Mouse (Mus musculus) megakaryocyte, embryonic 14.5 days (primary cell): ENCODE measurements around the gene Dennd2a. TPM values are rescaled to one million over a fixed set of nuclear protein-coding genes. Genes with fewer than 3 reads are reported as not detected.

Source experiments
- H3K27me3 ChIP-seq: replicated peaks from 2 replicates; pipeline ENCODE3; 2012; ENCODE audit warnings: inconsistent platforms
- H3K36me3 ChIP-seq: replicated peaks from 2 replicates; pipeline ENCODE3; 2012; ENCODE audit warnings: low read length, inconsistent platforms, mixed read lengths
- H3K4me1 ChIP-seq: 2 replicates; pipeline ENCODE4 v1.6.1; 2012; ENCODE audit warnings: inconsistent platforms
- H3K4me3 ChIP-seq: replicated peaks from 2 replicates; pipeline ENCODE3; 2012; ENCODE audit warnings: moderate library complexity, mild to moderate bottlenecking, inconsistent platforms
- H3K9me3 ChIP-seq: 2 replicates; pipeline ENCODE4 v1.6.1; 2012; ENCODE audit warnings: inconsistent platforms
- FLI1 ChIP-seq: IDR thresholded peaks from 2 replicates; pipeline ENCODE4 v1.6.1; 2012; ENCODE audit warnings: low read length, inconsistent platforms, mixed read lengths
- GATA1 ChIP-seq: IDR thresholded peaks from 3 replicates; pipeline ENCODE4 v1.6.1; 2012; ENCODE audit warnings: mixed read lengths, low read length, inconsistent platforms, borderline replicate concordance
- polyA plus RNA-seq: library from polyadenylated mRNA; stranded (reverse); fragments of >175 nt; gene quantifications from 2 replicates; pipeline ENCODE4 v1.2.3, GENCODE M21; 2012; ENCODE audit warnings: low replicate concordance; ENCODE audit not compliant: insufficient read depth

Dennd2a gene
- 0.74 and 1.3 TPM in 2 replicates for polyA plus RNA-seq

DNA sequence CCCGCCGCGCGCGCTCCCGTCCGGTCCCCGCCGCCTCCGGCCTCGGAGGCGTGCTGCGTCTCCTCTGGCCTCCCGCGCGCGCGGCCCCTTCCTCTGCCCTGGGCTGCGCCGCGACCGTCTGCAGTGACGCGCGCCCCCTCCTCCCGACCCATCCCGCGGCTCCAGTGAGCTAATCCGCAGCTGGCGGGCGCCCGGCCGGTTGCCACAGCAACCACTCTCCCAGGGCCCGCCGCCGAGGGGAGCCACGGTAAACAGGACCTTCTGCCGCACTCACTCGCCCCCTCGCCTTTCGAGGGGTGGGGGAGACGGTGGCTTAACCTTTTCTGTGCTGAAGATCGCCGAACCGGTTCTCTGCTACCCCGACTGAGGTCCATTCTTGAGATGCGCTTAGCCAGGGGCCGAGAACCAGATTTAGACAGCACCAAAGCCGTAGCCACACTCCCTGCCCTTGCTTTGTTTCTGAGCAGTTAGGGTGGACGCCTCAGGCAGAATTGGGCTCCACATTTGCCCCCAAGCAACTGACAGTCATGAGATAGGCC is at the start of gene Dennd2a:
Gene Dennd2a (minus strand): TSS at position 145 of the 539 bp plus-strand sequence.
- no peak for TF ChIP-seq GATA1
- TF ChIP-seq FLI1, result no peak
- peaks cover 72% of the 10 kb centered on the region for H3K27me3 ChIP-seq

GRCm38 (mm10) chr6:39607365-39607764 is 49.7 kb upstream of the Dennd2a start:
- Histone ChIP-seq H3K4me3 (no peak overlapping the region), H3K36me3 (peaks cover 72% of the 10 kb centered on the region)

More for the DNA sequence above, at the start of gene Dennd2a:
- Histone ChIP-seq H3K4me3 (peak within 1 kb of the TSS; percentile 90), H3K9me3 (peaks cover 16% of the 10 kb centered on the region), H3K36me3 (no peaks in the 10 kb centered on the region), H3K4me1 (peaks cover 46% of the 10 kb centered on the region)

DNA sequence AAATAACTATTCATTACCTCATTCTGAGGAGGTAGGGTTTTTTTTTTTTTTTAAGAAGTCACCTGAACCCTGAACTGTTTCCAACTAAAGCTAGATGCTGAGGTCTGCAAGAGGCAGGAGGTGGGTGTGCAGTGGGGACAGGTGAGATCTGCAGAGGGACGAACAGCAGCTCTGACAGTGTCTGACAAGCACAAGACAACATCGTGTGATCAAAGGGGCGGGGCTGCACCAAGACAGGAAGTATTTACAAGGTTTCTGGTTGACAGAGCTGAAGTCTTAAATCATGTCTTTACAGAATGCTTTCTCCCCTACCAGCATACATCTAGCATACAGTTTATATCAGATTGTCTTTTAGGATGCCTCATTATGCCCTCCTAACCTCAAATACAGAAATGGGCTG is 49.2 kb upstream of the Dennd2a start:
- TF ChIP-seq FLI1 (no peak), GATA1 (no peak)
- Histone ChIP-seq H3K4me3 (no peak overlapping the region), H3K4me1 (peaks cover 5% of the 10 kb centered on the region), H3K9me3 (no peaks in the 10 kb centered on the region), H3K27me3 (no peaks in the 10 kb centered on the region), H3K36me3 (peaks cover 72% of the 10 kb centered on the region)

More at GRCm38 (mm10) chr6:39607365-39607764, 49.7 kb upstream of the Dennd2a start:
- no peaks in the 10 kb centered on the region for H3K9me3 ChIP-seq
- H3K27me3 ChIP-seq, result no peaks in the 10 kb centered on the region
- no peak for TF ChIP-seq GATA1
- no peak for TF ChIP-seq FLI1
- H3K4me1 ChIP-seq, result peaks cover 5% of the 10 kb centered on the region

DNA sequence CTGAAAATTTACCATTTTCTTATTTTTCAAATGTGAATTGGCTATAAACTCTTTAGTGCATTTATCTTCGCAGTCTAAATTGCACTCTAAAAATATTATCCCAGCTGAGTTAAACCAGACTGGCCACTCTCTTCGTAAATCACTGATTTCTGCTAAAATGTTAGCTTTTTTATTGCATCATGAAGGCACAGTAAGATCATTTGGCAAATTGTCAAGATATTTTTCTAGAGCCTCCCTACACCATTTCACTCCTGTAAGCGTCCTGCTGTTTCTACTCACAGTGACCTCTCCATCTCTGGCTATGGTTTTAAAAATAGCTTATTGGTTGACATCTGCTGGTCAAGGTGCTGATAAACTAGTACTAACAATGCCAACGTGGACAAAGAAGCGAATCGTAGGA is 48.4 kb upstream of the Dennd2a start:
- Histone ChIP-seq H3K36me3 (peaks cover 69% of the 10 kb centered on the region), H3K4me1 (peaks cover 5% of the 10 kb centered on the region), H3K4me3 (no peak overlapping the region), H3K27me3 (no peaks in the 10 kb centered on the region), H3K9me3 (no peaks in the 10 kb centered on the region)
- TF ChIP-seq FLI1, result no peak
- no peak for TF ChIP-seq GATA1

DNA sequence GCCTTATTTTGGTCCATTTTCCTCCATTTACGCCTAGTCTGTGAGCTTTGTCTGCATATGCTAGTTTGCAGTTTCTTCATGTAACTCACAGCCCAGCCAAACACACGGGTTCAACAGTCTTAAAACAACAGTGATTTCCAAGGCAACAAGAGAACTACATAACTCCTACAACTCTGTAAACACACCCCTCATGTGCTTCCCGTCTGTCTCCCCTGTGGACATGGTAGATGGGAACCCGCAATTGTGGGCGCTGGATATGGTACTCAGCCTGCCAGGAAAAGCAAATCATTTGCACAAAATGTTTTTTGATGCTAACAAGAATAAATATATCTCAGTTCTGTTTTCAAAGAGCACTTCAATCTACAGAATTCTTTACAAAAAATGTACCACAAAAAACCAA is 46.9 kb upstream of the Dennd2a start:
- Histone ChIP-seq H3K4me3 (no peak overlapping the region), H3K4me1 (peaks cover 10% of the 10 kb centered on the region), H3K27me3 (no peaks in the 10 kb centered on the region), H3K9me3 (no peaks in the 10 kb centered on the region), H3K36me3 (peaks cover 76% of the 10 kb centered on the region)
- TF ChIP-seq FLI1 (no peak), GATA1 (no peak)

GRCm38 (mm10) chr6:39601828-39602227 is 44.2 kb upstream of the Dennd2a start:
- no peaks in the 10 kb centered on the region for H3K27me3 ChIP-seq
- H3K9me3 ChIP-seq, result no peaks in the 10 kb centered on the region
- H3K4me3 ChIP-seq, result no peak overlapping the region
- TF ChIP-seq GATA1 (no peak), FLI1 (no peak)
- peaks cover 7% of the 10 kb centered on the region for H3K4me1 ChIP-seq
- H3K36me3 ChIP-seq, result peaks cover 88% of the 10 kb centered on the region

DNA sequence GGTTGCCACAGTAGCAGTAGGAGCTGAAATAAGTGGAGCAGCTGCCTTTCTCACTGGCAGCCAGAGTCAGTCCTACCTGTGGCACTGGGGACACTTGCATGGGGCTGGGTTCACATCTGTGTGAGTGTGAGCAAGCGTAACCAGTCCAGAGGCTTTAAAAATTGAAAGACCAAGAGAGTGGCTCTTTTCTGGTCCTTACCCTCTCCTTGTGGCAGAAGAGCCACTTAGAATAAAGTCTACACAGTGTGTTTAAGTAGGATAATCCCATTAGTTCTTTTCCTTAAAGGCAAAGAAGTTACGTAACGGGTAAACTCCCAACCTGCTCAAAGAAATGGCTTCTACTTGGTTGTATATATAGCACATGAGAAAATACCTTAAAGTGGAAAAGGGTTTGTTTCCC is 43.2 kb upstream of the Dennd2a start:
- Histone ChIP-seq H3K36me3 (peaks cover 91% of the 10 kb centered on the region), H3K4me3 (no peak overlapping the region), H3K4me1 (peaks cover 12% of the 10 kb centered on the region), H3K9me3 (no peaks in the 10 kb centered on the region), H3K27me3 (no peaks in the 10 kb centered on the region)
- no peak for TF ChIP-seq GATA1
- no peak for TF ChIP-seq FLI1

GRCm38 (mm10) chr6:39592401-39593214 is 34.9 kb upstream of the Dennd2a start, which contains the start of gene Ndufb2:
Gene Ndufb2 (plus strand): TSS chr6:39592574.
- no peak for TF ChIP-seq GATA1
- TF ChIP-seq FLI1, result no peak
- Histone ChIP-seq H3K9me3 (no peaks in the 10 kb centered on the region), H3K4me1 (peaks cover 33% of the 10 kb centered on the region), H3K4me3 (peak within 1 kb of the TSS; percentile 96), H3K27me3 (no peaks in the 10 kb centered on the region), H3K36me3 (peaks cover 54% of the 10 kb centered on the region)

DNA sequence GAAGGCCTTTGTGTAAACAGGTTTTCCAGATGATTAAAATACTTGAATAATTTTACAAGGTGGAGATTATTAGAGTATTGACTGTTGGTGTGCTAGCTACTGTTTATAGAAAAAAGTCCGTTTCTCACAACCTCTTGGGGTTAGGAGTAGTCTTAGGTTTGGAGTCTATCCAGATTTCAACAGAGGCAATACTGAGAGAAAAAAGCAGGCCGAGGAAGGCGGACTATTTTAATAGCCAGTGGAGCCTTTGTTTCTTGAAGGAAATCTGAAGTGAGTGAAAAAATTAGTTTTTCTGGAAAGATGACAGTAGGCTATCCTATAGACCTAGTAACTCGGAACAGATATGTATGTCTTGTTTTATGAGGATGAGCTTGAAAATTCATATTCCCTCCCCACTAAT is 33.8 kb upstream of the Dennd2a start:
- TF ChIP-seq GATA1 (no peak), FLI1 (no peak)
- no peaks in the 10 kb centered on the region for H3K9me3 ChIP-seq
- H3K36me3 ChIP-seq, result peaks cover 54% of the 10 kb centered on the region
- no peaks in the 10 kb centered on the region for H3K27me3 ChIP-seq
- H3K4me1 ChIP-seq, result peaks cover 33% of the 10 kb centered on the region
- peak overlapping the region; percentile 96 for H3K4me3 ChIP-seq

GRCm38 (mm10) chr6:39585517-39585916 is 27.9 kb upstream of the Dennd2a start, which contains the start of gene Gm42420:
Gene Gm42420 (plus strand): TSS chr6:39585753.
- no peak for TF ChIP-seq GATA1
- TF ChIP-seq FLI1, result no peak

More at GRCm38 (mm10) chr6:39585517-39585916, 27.9 kb upstream of the Dennd2a start, which contains the start of gene Gm42420:
- H3K4me1 ChIP-seq, result peaks cover 12% of the 10 kb centered on the region
- H3K4me3 ChIP-seq, result peak within 1 kb of the TSS; percentile 53
- no peaks in the 10 kb centered on the region for H3K27me3 ChIP-seq
- H3K36me3 ChIP-seq, result peaks cover 93% of the 10 kb centered on the region
- no peaks in the 10 kb centered on the region for H3K9me3 ChIP-seq
